Mouse (Mus musculus): ENCODE measurements around the gene Pde11a. TPM values are rescaled to one million over a fixed set of nuclear protein-coding genes. Genes with fewer than 3 reads are reported as not detected.

The Pde11a gene
- total and polyA plus RNA-seq, 2 experiments, result not detected

DNA sequence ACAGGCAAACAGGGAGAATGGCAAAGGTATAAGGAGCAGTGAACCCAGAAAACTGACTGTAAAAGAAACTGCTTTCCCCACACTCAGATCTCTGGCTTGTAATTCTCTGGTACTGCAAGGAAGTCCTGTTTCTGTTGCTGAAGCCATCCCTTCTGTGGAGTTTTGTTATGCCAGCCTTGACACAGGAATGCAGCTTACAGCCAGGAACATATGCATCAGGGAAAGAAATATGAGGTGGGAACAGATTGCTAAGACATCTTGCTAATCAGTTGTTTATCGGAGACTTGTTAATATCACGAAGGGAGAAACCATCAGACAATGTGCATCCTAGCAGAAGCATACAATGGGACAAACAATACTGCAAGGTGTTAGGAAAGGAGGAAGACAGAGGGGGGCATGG lies 99.4 kb downstream of the Pde11a start:
- Histone ChIP-seq H3K4me3 (ENCODE audit: insufficient read depth, low read depth, low read length) (no peak overlapping the region), H3K27me3 (ENCODE audit: control insufficient read depth, insufficient read depth, low read length) (no peaks in the 10 kb centered on the region), H3K9ac (ENCODE audit: low read depth, low read length) (no peak overlapping the region), H3K79me2 (ENCODE audit: control insufficient read depth, insufficient read depth, low read length) (no peaks in the 10 kb centered on the region), H3K36me3 (ENCODE audit: control insufficient read depth, insufficient read depth, low read length) (no peaks in the 10 kb centered on the region), H3K27ac (replicated peaks; ENCODE audit: insufficient read depth, low read depth, low read length) (no peak overlapping the region), H3K4me1 (ENCODE audit: control insufficient read depth, insufficient read depth, low read length) (no peaks in the 10 kb centered on the region)
- no peak for TF ChIP-seq POLR2A (IDR thresholded peaks at IDR 0.05; ENCODE audit: extremely low read depth, insufficient read depth, low read length)
- no peak for TF ChIP-seq CTCF (IDR thresholded peaks at IDR 0.05; ENCODE audit: low read depth, low read length)
- DNase-seq (ENCODE audit: extremely low read depth, low read depth, low spot score), result no peak
- 87% methylated on average over 2 of the region's 2 CpGs for WGBS

DNA sequence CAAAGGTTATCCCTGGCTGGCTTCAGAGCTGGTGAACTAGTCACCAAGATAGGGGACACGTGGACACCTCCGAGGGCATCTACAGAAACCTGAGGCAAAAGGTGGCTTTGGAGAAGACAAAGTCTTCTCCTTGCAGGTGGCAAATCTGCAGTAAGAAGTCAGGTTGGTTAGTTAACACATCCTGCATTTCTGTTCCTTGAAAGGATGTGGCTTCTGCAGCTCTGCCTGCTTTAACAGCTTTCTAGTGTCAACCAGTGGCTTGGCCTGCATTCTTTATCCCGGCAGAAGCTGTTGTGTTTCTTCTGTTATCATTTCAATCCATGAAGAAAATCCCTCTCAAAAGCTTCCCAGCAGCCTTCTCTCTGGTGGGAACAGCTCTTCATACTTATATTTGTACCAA lies 100.1 kb downstream of the Pde11a start:
- no peak for DNase-seq (ENCODE audit: extremely low read depth, low read depth, low spot score)
- no peak overlapping the region for H3K27ac ChIP-seq (replicated peaks; ENCODE audit: insufficient read depth, low read depth, low read length)
- H3K36me3 ChIP-seq (ENCODE audit: control insufficient read depth, insufficient read depth, low read length), result no peaks in the 10 kb centered on the region
- no peaks in the 10 kb centered on the region for H3K79me2 ChIP-seq (ENCODE audit: control insufficient read depth, insufficient read depth, low read length)
- H3K4me3 ChIP-seq (ENCODE audit: insufficient read depth, low read depth, low read length), result no peak overlapping the region
- H3K9ac ChIP-seq (ENCODE audit: low read depth, low read length), result no peak overlapping the region
- no peaks in the 10 kb centered on the region for H3K4me1 ChIP-seq (ENCODE audit: control insufficient read depth, insufficient read depth, low read length)
- WGBS, result 71% methylated on average over 3 of the region's 3 CpGs
- no peaks in the 10 kb centered on the region for H3K27me3 ChIP-seq (ENCODE audit: control insufficient read depth, insufficient read depth, low read length)
- TF ChIP-seq CTCF (IDR thresholded peaks at IDR 0.05; ENCODE audit: low read depth, low read length), result no peak
- no peak for TF ChIP-seq POLR2A (IDR thresholded peaks at IDR 0.05; ENCODE audit: extremely low read depth, insufficient read depth, low read length)

DNA sequence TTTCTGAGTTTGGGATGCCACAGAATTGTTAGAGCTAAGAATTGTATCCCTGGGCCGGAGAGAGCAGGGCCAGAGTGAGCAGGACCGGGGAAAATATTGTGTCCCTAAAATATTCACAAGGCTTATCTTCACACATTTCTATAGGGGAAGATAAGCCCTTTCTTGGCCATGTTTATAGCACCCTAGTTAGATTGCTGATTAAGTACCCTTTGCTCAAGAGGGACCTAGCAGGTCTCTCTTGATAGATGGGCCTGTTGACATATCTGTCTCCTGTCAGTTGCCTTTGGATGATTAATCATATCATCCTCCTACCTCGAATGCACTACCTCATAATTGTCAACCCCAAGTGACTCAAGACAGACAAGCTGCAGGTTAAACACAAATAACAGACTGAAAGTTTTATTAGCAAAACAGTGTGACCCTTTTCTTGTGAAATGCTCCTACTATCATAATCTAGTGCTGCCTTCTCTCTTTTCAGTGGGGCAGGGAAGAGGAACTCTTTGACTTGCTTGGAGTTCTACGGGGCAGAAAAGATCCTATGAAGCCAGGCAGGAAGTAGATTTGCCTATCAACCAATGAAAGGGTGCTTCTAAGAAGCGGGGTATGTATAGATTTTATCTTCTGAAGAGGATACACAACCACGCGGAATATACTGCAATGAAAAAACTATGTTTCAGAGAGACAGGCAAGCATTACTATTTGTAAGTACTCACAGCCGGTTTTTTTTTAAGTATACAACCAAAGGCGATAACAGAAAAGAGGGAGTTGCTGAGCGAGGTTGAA lies 100.7 kb downstream of the Pde11a start:
- no peaks in the 10 kb centered on the region for H3K79me2 ChIP-seq (ENCODE audit: control insufficient read depth, insufficient read depth, low read length)
- H3K4me1 ChIP-seq (ENCODE audit: control insufficient read depth, insufficient read depth, low read length), result no peaks in the 10 kb centered on the region
- TF ChIP-seq CTCF (IDR thresholded peaks at IDR 0.05; ENCODE audit: low read depth, low read length), result no peak
- TF ChIP-seq POLR2A (IDR thresholded peaks at IDR 0.05; ENCODE audit: extremely low read depth, insufficient read depth, low read length), result no peak
- H3K9ac ChIP-seq (ENCODE audit: low read depth, low read length), result no peak overlapping the region
- no peaks in the 10 kb centered on the region for H3K27me3 ChIP-seq (ENCODE audit: control insufficient read depth, insufficient read depth, low read length)
- 72% methylated on average over 10 of the region's 10 CpGs for WGBS
- no peaks in the 10 kb centered on the region for H3K36me3 ChIP-seq (ENCODE audit: control insufficient read depth, insufficient read depth, low read length)
- H3K27ac ChIP-seq (replicated peaks; ENCODE audit: insufficient read depth, low read depth, low read length), result no peak overlapping the region
- no peak for DNase-seq (ENCODE audit: extremely low read depth, low read depth, low spot score)
- H3K4me3 ChIP-seq (ENCODE audit: insufficient read depth, low read depth, low read length), result no peak overlapping the region

DNA sequence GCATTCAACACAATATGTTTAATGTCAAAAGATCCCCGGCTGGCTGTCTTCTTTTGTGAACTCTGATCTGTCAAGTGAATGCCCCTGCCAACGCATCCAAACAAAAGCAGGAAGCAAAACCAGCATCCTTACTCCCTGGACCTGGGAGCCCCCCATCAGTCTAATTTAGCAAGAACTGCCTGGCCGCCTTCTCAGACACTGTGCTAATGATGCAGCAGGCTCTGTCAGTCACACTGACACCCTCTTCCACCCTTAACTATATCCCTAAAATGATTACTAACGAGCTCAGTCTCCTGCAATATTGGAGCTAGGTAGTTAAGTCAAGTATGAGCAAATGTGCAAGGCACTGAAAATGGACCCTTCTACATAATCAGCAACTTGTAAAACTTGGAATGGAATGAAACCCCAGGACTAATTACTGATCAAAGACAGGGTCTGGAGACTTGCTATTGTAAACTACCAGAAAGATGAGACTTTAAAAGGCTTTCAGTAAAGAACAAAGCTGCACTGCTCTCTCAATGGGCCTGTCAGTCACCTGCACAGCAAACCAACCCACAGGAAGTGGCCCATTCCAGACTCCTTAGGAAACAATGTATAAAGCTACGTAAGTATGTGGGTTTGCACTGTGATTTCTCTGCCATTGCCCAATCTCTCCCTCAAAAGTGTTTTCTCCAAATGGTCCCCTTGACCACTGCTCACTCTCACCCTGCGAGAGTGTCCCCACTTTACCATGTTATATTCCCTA lies 118.0 kb downstream of the Pde11a start:
- Histone ChIP-seq H3K27me3 (ENCODE audit: control insufficient read depth, insufficient read depth, low read length) (no peaks in the 10 kb centered on the region), H3K4me1 (ENCODE audit: control insufficient read depth, insufficient read depth, low read length) (no peaks in the 10 kb centered on the region)
- 70% methylated on average over 6 of the region's 6 CpGs for WGBS

DNA sequence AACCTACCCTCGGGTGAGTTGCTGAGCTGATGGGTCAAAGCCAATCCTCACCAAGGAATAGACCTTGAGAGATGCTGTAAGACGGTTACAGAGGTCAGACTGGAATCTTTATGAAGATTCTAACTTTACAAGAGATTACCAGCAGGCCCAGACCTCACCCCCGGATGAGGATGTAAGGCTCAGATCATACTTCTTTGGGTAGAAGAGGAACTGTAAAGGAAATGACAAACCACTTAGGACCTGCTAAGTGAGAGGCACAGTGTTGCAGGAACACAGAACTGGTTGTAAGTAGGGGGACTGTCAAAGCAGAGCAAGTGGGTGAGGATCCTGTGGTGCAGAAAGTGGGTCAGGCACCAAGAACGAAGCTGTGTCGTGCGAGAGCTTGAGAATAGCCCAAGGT lies 119.0 kb downstream of the Pde11a start:
- Histone ChIP-seq H3K4me3 (ENCODE audit: insufficient read depth, low read depth, low read length) (no peak overlapping the region), H3K79me2 (ENCODE audit: control insufficient read depth, insufficient read depth, low read length) (no peaks in the 10 kb centered on the region), H3K27ac (replicated peaks; ENCODE audit: insufficient read depth, low read depth, low read length) (no peak overlapping the region), H3K36me3 (ENCODE audit: control insufficient read depth, insufficient read depth, low read length) (no peaks in the 10 kb centered on the region), H3K27me3 (ENCODE audit: control insufficient read depth, insufficient read depth, low read length) (no peaks in the 10 kb centered on the region), H3K9ac (ENCODE audit: low read depth, low read length) (no peak overlapping the region), H3K4me1 (ENCODE audit: control insufficient read depth, insufficient read depth, low read length) (no peaks in the 10 kb centered on the region)
- no peak for TF ChIP-seq POLR2A (IDR thresholded peaks at IDR 0.05; ENCODE audit: extremely low read depth, insufficient read depth, low read length)
- no peak for TF ChIP-seq CTCF (IDR thresholded peaks at IDR 0.05; ENCODE audit: low read depth, low read length)
- 82% methylated on average over 6 of the region's 6 CpGs for WGBS
- DNase-seq (ENCODE audit: extremely low read depth, low read depth, low spot score), result no peak

More for the DNA sequence above, 118.0 kb downstream of the Pde11a start:
- no peaks in the 10 kb centered on the region for H3K79me2 ChIP-seq (ENCODE audit: control insufficient read depth, insufficient read depth, low read length)
- no peaks in the 10 kb centered on the region for H3K36me3 ChIP-seq (ENCODE audit: control insufficient read depth, insufficient read depth, low read length)
- no peak overlapping the region for H3K9ac ChIP-seq (ENCODE audit: low read depth, low read length)
- TF ChIP-seq POLR2A (IDR thresholded peaks at IDR 0.05; ENCODE audit: extremely low read depth, insufficient read depth, low read length), result no peak
- TF ChIP-seq CTCF (IDR thresholded peaks at IDR 0.05; ENCODE audit: low read depth, low read length), result no peak
- H3K27ac ChIP-seq (replicated peaks; ENCODE audit: insufficient read depth, low read depth, low read length), result no peak overlapping the region
- DNase-seq (ENCODE audit: extremely low read depth, low read depth, low spot score), result no peak
- H3K4me3 ChIP-seq (ENCODE audit: insufficient read depth, low read depth, low read length), result no peak overlapping the region

DNA sequence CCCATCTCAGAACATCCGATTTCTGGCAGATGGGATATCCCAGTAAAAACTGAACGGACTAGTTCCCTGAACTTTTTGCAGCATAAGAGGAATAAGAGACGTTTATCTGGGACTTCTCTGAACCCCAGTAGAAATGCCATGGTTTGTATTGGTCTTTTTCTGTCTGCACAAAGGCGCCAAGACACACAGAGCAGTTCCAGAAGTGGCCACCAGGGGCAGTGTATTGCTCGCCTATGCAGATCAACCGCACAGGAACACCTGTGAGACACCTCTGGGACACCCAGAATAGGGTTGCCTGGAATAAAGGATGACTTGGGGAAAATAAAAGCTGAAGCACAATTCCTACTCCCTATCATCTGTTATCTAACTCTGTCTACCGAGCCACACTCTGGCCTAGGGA lies 122.4 kb downstream of the Pde11a start:
- DNase-seq (ENCODE audit: extremely low read depth, low read depth, low spot score), result no peak
- Histone ChIP-seq H3K9ac (ENCODE audit: low read depth, low read length) (no peak overlapping the region), H3K79me2 (ENCODE audit: control insufficient read depth, insufficient read depth, low read length) (no peaks in the 10 kb centered on the region), H3K4me3 (ENCODE audit: insufficient read depth, low read depth, low read length) (no peak overlapping the region), H3K36me3 (ENCODE audit: control insufficient read depth, insufficient read depth, low read length) (no peaks in the 10 kb centered on the region), H3K27ac (replicated peaks; ENCODE audit: insufficient read depth, low read depth, low read length) (no peak overlapping the region), H3K27me3 (ENCODE audit: control insufficient read depth, insufficient read depth, low read length) (no peaks in the 10 kb centered on the region), H3K4me1 (ENCODE audit: control insufficient read depth, insufficient read depth, low read length) (no peaks in the 10 kb centered on the region)
- WGBS, result 66% methylated on average over 7 of the region's 7 CpGs
- TF ChIP-seq POLR2A (IDR thresholded peaks at IDR 0.05; ENCODE audit: extremely low read depth, insufficient read depth, low read length) (no peak), CTCF (IDR thresholded peaks at IDR 0.05; ENCODE audit: low read depth, low read length) (peak; percentile 65)
